Mouse (Mus musculus): ENCODE measurements around the gene Slc12a1. TPM values are rescaled to one million over a fixed set of nuclear protein-coding genes. Genes with fewer than 3 reads are reported as not detected.
"Not testable (repeated sequence)": the region's sequence is repeated elsewhere in the genome, so short reads cannot be mapped to it uniquely, and the experiment has no call there.

Gene Slc12a1
- polyA plus RNA-seq (2015; fragmentation: Nextera tagmentation; extraction: Ambion mirVana): not detected in 2 replicates

DNA sequence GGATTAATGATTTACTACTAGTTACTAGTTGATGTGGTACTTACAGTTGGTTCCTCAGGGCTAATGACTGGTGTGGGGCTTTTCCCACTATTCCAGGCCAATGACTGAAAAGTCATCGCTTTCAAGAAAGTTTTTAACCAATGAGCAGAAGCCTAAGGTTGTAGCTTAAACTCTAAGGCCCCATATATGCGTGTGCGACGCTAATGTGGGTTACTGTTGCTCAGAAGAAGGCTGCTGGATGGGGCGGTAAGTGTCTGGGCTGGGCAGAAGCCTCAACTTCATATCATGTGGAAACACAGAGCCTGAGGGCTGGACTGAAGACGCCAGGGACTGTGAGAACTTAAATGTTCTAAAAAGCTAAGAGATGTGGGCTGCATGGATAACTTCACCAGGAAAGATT is at the start of gene Slc12a1:
Gene Slc12a1, plus strand, starts transcription at position 118 of the 400 bp plus-strand sequence.
- Histone ChIP-seq H3K4me2 (no peak within 1 kb of the TSS), H3K4me1 (replicated peaks) (no peaks in the 10 kb centered on the region), H3K27ac (no peak within 1 kb of the TSS), H3K9me3 (replicated peaks) (no peaks in the 10 kb centered on the region), H3K27me3 (no peaks in the 10 kb centered on the region), H3K9ac (no peak within 1 kb of the TSS), H3K36me3 (no peaks in the 10 kb centered on the region), H3K4me3 (replicated peaks) (no peak within 1 kb of the TSS)
- WGBS (ENCODE audit: insufficient replicate concordance): 70% methylated on average over 6 of the region's 6 CpGs
- ATAC-seq (ENCODE audit: low read depth) (no peak), DNase-seq (no peak)

DNA sequence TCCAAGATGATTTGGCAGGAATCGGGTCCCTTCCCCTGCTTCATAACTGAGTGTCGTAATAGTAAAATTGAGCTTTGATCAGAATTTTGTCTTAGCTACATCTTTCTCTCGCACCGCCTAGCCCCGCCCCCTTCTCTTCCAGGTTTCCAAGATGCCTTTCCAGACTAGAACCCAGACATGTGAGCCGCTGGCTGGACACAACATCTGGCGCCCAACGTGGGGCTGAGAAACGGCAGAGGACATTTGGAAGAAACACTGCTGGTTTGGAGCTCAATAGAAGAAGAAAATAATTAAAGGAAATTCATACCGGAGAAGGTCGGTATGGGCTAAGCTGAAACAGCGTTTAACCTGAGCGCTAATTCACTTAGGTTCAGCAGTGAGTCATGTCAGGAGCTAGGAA is 47.8 kb upstream of the Slc12a1 start:
- not testable (repeated sequence) for H3K4me2 ChIP-seq; H3K9me3 ChIP-seq (replicated peaks); H3K27ac ChIP-seq; H3K9ac ChIP-seq; H3K4me1 ChIP-seq (replicated peaks); H3K4me3 ChIP-seq (replicated peaks); H3K27me3 ChIP-seq; ATAC-seq (ENCODE audit: low read depth); DNase-seq
- peaks cover 66% of the 10 kb centered on the region for H3K36me3 ChIP-seq
- WGBS (ENCODE audit: insufficient replicate concordance): 93% methylated on average over 13 of the region's 13 CpGs

DNA sequence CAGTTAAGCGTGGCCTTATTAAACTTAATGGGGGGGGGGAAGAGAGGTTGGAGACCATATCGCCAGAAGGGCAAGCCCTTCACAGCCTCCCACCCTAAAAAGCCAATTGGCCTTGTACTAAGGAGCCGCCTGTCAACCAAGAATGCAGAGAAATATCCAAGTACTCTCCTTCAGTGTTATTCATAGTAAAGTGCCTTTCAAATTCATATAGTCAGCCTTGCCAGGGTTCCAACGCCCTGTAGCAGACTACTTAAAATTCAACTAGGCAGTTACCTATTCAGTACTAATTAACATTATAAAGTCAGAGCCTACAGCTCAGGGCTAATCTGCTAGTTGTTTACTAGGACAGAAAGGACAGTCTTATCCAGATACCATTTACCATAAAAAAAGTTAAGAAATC is 45.8 kb upstream of the Slc12a1 start:
- peaks cover 59% of the 10 kb centered on the region for H3K36me3 ChIP-seq
- not testable (repeated sequence) for H3K27ac ChIP-seq; ATAC-seq (ENCODE audit: low read depth)

DNA sequence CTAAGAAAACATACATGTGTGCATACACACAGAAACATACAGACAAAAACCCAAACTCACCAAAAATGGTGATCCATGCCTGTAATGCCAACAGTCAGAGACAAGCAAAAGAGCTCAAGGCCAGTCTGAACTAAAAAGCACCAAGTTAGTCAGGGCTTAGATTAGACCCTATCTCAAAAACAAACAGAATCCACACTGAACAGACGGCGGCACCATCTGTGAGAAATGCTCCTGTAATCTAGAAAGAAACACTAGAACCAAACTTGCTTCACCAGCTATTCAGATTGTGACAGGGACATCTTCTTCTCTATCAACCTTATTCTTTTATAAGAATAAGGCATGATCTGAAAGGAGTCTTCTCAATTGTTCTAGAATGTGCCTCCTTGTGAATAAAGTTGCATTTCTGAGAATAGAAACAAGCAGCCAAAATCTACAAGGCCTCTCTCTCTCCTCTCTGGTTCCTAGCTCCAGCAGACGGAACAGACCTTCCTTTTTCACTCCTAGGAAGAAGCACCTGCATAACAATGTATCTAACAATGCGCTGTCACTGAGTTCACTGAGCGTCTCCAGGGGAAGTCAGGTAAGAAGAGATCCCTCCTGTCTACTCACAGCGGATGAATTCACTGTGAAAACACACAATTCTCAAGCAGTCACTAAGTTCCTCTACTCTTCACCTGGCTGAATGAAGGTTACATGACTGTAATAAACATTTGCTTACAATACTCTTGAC is 32.8 kb upstream of the Slc12a1 start:
- Histone ChIP-seq H3K4me3 (replicated peaks) (no peak overlapping the region), H3K9me3 (replicated peaks) (no peaks in the 10 kb centered on the region), H3K27ac (no peak overlapping the region), H3K36me3 (peaks cover 15% of the 10 kb centered on the region), H3K9ac (no peak overlapping the region), H3K27me3 (no peaks in the 10 kb centered on the region), H3K4me1 (replicated peaks) (peaks cover 41% of the 10 kb centered on the region), H3K4me2 (0 out of 2 replicates have a peak overlapping the region, but pooled peaks have one; percentile 8)
- ATAC-seq (ENCODE audit: low read depth) (no peak), DNase-seq (no peak)
- 68% methylated on average over 6 of the region's 6 CpGs for WGBS (ENCODE audit: insufficient replicate concordance)

More for the DNA sequence above, 45.8 kb upstream of the Slc12a1 start:
- not testable (repeated sequence) for H3K9me3 ChIP-seq (replicated peaks); H3K27me3 ChIP-seq; DNase-seq; H3K4me3 ChIP-seq (replicated peaks); H3K9ac ChIP-seq; H3K4me2 ChIP-seq; H3K4me1 ChIP-seq (replicated peaks)
- WGBS (ENCODE audit: insufficient replicate concordance): 91% methylated on average over 4 of the region's 4 CpGs

DNA sequence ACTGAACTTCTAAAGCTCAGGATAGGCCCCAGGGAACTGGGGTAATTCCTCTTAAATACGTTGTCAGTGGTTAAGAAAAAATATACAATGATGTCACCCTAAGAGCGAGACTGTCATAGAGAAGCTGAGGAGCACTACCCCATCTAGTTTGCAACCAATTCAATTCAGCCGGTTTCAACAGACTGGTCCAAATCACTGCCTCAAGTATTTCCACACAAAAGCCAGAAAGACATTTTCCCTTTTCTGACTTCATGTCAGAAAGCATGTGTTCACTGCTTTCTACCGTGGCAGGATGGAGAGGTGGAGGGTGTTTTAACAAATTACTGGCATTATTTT is 30.0 kb upstream of the Slc12a1 start:
- H3K27ac ChIP-seq: 0 out of 2 replicates have a peak overlapping the region, but pooled peaks have one; percentile 80
- H3K4me2 ChIP-seq: peak overlapping the region; percentile 82

DNA sequence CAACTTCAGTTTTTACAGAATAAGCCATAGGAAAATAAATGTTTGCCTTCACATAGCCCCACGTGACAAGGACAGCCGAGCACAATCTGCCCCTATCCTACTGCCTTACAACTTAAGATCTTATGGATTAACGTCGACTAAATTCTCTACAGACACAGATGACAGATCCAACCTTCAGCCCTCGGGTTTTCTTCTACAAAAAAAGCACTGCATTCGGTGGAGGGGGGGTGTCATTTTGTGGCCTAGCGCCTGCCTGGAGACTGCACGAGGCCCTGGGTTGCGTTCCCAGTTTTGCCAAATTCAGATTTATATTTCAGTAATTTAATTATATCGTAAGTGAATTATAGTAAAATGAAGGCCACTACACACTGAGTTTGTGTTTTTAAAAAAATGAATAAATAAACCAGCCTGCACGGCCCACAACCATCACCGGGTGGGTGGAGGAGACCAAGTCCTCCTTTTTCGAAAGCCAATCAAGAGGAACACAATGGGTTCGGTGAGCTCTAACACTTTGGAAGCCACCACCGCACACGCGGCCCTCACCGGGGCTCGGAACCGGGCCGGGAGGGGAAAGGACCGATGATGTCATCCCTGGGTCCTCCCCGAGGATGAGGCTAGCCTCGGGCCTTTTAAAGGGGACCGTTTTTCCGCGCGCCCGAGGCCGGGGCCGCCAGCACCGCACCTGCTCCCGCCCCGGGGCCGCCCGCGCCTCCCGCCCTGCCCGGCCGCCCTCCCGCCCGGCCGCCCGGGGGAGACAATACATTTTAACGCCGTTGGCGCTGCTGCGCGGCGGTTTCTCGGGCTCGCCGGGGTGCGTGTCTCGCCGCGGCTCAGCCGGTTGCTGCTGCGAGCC is 29.5 kb upstream of the Slc12a1 start:
- peak overlapping the region; percentile 73 for H3K4me3 ChIP-seq (replicated peaks)
- H3K4me1 ChIP-seq (replicated peaks): peaks cover 41% of the 10 kb centered on the region
- H3K9ac ChIP-seq: peak overlapping the region; percentile 87
- H3K27me3 ChIP-seq: no peaks in the 10 kb centered on the region
- H3K4me2 ChIP-seq: peak overlapping the region; percentile 82
- H3K27ac ChIP-seq: peak overlapping the region; percentile 80
- ATAC-seq (ENCODE audit: low read depth) (peak; percentile 84), DNase-seq (peak; percentile 45)
- WGBS (ENCODE audit: insufficient replicate concordance): under 1% methylated on average over 45 of the region's 59 CpGs
- no peaks in the 10 kb centered on the region for H3K9me3 ChIP-seq (replicated peaks)
- H3K36me3 ChIP-seq: no peaks in the 10 kb centered on the region

More for the DNA sequence above, 30.0 kb upstream of the Slc12a1 start:
- Histone ChIP-seq H3K27me3 (no peaks in the 10 kb centered on the region), H3K4me1 (replicated peaks) (peaks cover 41% of the 10 kb centered on the region), H3K9ac (peak overlapping the region; percentile 87), H3K4me3 (replicated peaks) (peak overlapping the region; percentile 73), H3K9me3 (replicated peaks) (no peaks in the 10 kb centered on the region), H3K36me3 (no peaks in the 10 kb centered on the region)
- WGBS (ENCODE audit: insufficient replicate concordance): 14% methylated on average over 4 of the region's 4 CpGs
- DNase-seq: no peak
- ATAC-seq (ENCODE audit: low read depth): no peak

DNA sequence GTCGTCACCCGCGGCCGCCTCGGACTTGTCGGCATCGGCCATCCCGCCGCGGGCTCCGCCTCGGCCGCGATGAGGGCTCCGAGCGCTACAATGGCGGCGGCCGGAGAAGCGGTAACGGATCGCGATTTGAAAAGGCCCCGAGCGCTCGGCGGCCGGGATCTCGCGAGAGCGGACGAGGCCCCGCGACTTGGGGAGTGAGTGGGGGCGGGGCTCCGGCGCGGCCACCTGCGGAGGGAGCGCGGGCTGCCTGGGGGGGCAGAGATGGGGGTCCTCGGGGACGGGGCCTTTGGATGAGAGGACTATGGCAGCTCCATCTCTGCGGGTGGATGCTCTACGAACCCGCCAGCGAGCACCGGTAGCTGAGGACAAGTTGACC is 28.8 kb upstream of the Slc12a1 start, which contains the start of gene Myef2:
Gene Myef2, minus strand, starts transcription at position 185 of the 376 bp plus-strand sequence.
- WGBS (ENCODE audit: insufficient replicate concordance): 1% methylated on average over 32 of the region's 48 CpGs
- Histone ChIP-seq H3K9ac (peak within 1 kb of the TSS; percentile 87), H3K4me3 (replicated peaks) (peak within 1 kb of the TSS; percentile 73), H3K4me1 (replicated peaks) (peaks cover 38% of the 10 kb centered on the region), H3K27me3 (no peaks in the 10 kb centered on the region), H3K36me3 (no peaks in the 10 kb centered on the region), H3K27ac (peak within 1 kb of the TSS; percentile 80), H3K9me3 (replicated peaks) (no peaks in the 10 kb centered on the region), H3K4me2 (peak within 1 kb of the TSS; percentile 82)
- DNase-seq (peak; percentile 74), ATAC-seq (ENCODE audit: low read depth) (peak; percentile 89)

DNA sequence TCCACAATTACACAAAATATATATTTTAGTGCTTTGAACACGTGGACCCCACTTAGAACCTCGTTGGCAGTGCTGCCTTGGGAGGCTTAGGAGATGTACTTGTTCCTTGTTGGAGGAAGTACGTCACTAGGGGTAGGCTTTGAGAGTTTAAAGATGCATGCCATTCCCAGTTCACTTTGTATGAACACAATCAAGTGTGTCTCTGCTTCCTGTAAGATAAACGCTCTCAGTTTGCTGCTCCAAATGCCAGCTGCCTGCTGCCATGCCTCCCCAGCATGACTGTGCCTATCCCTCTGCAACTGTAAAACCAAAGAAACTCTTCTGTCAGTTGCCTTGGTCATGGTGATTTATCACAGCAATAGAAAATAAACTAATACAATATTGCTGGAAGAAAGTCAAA is 26.5 kb upstream of the Slc12a1 start:
- no peak overlapping the region for H3K4me2 ChIP-seq
- peaks cover 20% of the 10 kb centered on the region for H3K4me1 ChIP-seq (replicated peaks)
- H3K9ac ChIP-seq: no peak overlapping the region
- no peaks in the 10 kb centered on the region for H3K27me3 ChIP-seq
- H3K4me3 ChIP-seq (replicated peaks): no peak overlapping the region
- DNase-seq (no peak), ATAC-seq (ENCODE audit: low read depth) (no peak)
- WGBS (ENCODE audit: insufficient replicate concordance): 18% methylated on average over 4 of the region's 4 CpGs
- H3K36me3 ChIP-seq: no peaks in the 10 kb centered on the region
- no peak overlapping the region for H3K27ac ChIP-seq
- H3K9me3 ChIP-seq (replicated peaks): no peaks in the 10 kb centered on the region

DNA sequence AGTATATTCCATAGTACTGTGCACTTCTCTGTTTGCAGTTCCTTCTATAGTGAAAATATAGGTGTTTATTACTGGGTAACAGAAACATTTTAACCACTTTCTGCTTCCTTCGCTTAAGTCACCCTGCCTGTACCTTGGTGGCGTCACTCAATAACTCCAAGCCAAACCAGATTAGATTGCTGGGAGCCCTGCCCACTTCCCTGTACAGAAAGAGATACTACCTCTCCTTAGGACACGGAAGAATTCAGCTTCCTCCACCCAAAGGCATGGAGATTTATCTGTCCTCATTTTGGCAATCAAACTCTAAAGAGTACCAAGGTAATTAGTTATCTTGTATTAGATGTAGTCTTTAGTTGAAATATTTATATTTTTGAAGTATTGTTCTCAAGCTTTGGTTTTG is 25.5 kb upstream of the Slc12a1 start:
- peaks cover 11% of the 10 kb centered on the region for H3K4me1 ChIP-seq (replicated peaks)

DNA sequence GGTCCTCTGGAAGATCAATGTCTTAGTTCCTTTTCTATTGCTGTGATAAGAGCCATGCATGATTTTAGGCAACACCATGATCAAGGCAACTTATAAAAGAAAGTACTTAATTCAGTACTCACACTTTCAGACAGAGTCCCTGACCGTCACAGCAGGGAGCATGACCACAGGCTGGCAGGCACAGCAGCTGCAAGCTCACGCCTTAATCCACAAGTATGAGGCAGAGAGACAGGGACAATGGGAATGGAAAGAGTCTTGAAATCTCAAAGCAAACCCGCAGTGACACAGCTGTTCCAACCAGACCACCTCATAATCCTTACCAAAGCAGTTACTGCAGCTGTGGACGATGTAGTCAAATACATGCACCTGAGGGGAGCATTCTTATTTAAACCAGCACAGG is 18.2 kb upstream of the Slc12a1 start:
- no peak for DNase-seq

More for the DNA sequence above, 25.5 kb upstream of the Slc12a1 start:
- Histone ChIP-seq H3K9ac (no peak overlapping the region), H3K4me3 (replicated peaks) (no peak overlapping the region), H3K9me3 (replicated peaks) (no peaks in the 10 kb centered on the region), H3K27me3 (no peaks in the 10 kb centered on the region), H3K27ac (no peak overlapping the region), H3K4me2 (no peak overlapping the region), H3K36me3 (no peaks in the 10 kb centered on the region)
- DNase-seq (no peak), ATAC-seq (ENCODE audit: low read depth) (no peak)
- 45% methylated on average over 3 of the region's 3 CpGs for whole genome bisulfite sequencing (ENCODE audit: insufficient replicate concordance)

More for the DNA sequence above, 18.2 kb upstream of the Slc12a1 start:
- 31% methylated on average over 4 of the region's 4 CpGs for WGBS (ENCODE audit: insufficient replicate concordance)
- Histone ChIP-seq H3K36me3 (no peaks in the 10 kb centered on the region), H3K9ac (no peak overlapping the region), H3K9me3 (replicated peaks) (no peaks in the 10 kb centered on the region), H3K27me3 (peaks cover 14% of the 10 kb centered on the region), H3K4me1 (replicated peaks) (peaks cover 8% of the 10 kb centered on the region), H3K4me3 (replicated peaks) (no peak overlapping the region), H3K27ac (no peak overlapping the region), H3K4me2 (no peak overlapping the region)
- no peak for ATAC-seq (ENCODE audit: low read depth)

Measured in liver, embryonic 13.5 days (tissue).